Mouse (Mus musculus): ENCODE results near the gene Cyp4x1. TPM values are rescaled to one million over a fixed set of nuclear protein-coding genes. Genes with fewer than 3 reads are reported as not detected.

The Cyp4x1 gene
- polyA plus RNA-seq, 1 experiment from 2014 or later, result 0.10 TPM

DNA sequence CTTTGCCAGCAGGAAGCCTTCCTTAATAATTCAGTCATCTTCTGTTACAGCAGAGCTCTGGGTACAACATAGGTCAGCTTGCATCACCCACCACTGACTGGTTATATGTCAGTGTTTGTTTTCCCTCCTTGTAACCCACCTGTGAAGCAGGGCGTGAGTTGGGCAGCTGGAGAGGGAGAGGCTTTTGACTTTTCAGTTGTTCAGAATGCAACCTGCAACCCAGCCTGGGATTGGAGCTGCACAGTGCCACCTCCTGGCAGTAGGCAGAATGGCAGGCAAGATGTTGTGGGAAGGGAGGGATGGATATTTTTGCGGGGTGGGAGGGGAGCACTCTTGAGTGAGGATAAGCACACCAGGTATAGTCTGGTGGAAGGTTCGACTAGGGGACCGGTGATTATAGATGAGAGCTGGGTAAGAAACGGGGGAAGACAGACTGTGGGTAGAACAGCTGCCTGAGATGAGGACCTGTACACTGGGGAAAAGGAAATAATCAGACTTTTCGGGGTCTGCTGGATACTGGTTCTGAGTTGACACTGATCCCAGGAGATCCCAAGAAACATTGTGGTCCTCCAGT lies 48.5 kb downstream of the Cyp4x1 start:
- ATAC-seq (replicated peaks; ENCODE audit: insufficient number of reproducible peaks, low FRiP score, low TSS enrichment), result no peak
- H3K9me3 ChIP-seq (replicated peaks; ENCODE audit: control insufficient read depth, low read length), result no peaks in the 10 kb centered on the region
- H3K4me2 ChIP-seq, result no peak overlapping the region
- no peak overlapping the region for H3K9ac ChIP-seq (ENCODE audit: low read depth, low read length)
- H3K27ac ChIP-seq (ENCODE audit: low read depth, low read length), result no peak overlapping the region
- H3K4me1 ChIP-seq (ENCODE audit: control insufficient read depth, insufficient read depth, low read length), result peaks cover 4% of the 10 kb centered on the region
- 18% methylated on average over 6 of the region's 6 CpGs for WGBS (ENCODE audit: insufficient replicate concordance)
- H3K27me3 ChIP-seq (ENCODE audit: control insufficient read depth, insufficient read depth, low read length), result peaks cover 42% of the 10 kb centered on the region
- no peak overlapping the region for H3K4me3 ChIP-seq (ENCODE audit: low read depth, low read length)
- no peaks in the 10 kb centered on the region for H3K36me3 ChIP-seq (ENCODE audit: control insufficient read depth, insufficient read depth, low read length)

DNA sequence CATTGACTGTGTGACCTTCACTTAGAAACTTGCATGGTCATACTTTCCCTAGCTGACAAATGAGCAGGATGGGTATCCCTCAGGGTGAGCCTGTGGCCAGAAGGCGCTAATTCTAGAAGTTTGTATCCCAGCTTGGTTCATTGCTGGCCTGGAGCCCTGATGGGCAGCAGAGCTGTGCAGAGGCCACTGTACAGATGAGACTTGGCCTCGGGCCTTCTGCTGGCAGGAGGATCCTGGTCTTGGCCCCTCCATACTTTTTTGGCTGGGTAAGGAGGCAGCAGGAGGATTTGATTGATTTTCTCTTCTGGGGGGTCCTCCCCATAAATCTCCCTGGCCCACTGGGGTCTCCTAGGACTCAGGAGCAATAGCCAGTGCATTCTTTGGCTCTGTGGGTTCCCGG lies 51.0 kb downstream of the Cyp4x1 start:
- no peak overlapping the region for H3K4me2 ChIP-seq
- peaks cover 24% of the 10 kb centered on the region for H3K27me3 ChIP-seq (ENCODE audit: control insufficient read depth, insufficient read depth, low read length)
- no peaks in the 10 kb centered on the region for H3K36me3 ChIP-seq (ENCODE audit: control insufficient read depth, insufficient read depth, low read length)
- no peaks in the 10 kb centered on the region for H3K9me3 ChIP-seq (replicated peaks; ENCODE audit: control insufficient read depth, low read length)
- no peak overlapping the region for H3K9ac ChIP-seq (ENCODE audit: low read depth, low read length)
- 83% methylated on average over 3 of the region's 3 CpGs for WGBS (ENCODE audit: insufficient replicate concordance)
- no peak for ATAC-seq (replicated peaks; ENCODE audit: insufficient number of reproducible peaks, low FRiP score, low TSS enrichment)
- H3K4me1 ChIP-seq (ENCODE audit: control insufficient read depth, insufficient read depth, low read length), result peaks cover 14% of the 10 kb centered on the region
- no peak overlapping the region for H3K27ac ChIP-seq (ENCODE audit: low read depth, low read length)
- H3K4me3 ChIP-seq (ENCODE audit: low read depth, low read length), result no peak overlapping the region

DNA sequence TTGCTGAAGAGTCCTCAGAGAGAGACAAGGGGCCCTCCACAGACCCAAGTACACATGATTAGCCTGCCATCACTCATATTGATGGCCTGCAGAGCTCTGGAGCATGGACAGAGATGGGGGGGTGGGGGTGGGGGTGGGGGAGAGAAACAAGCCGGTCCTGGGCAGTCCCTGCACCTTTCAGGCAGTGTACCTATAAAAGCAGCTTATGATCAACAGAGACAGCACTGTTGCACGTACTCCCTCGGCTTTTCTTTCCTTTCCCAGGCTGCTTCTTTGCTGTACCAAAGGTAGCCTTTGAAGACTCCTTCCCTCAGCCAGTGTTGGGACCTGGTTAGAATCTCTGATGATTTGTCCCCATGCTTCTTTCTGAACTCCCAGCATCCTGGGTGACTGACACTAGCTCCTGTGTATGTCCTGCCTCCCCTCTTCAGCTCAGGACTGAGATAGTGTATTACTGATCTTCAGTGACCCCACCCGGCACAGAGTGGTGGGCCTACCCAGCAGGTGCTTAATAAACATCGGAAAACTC lies 54.2 kb downstream of the Cyp4x1 start:
- H3K4me1 ChIP-seq (ENCODE audit: control insufficient read depth, insufficient read depth, low read length), result peaks cover 16% of the 10 kb centered on the region
- no peak overlapping the region for H3K4me2 ChIP-seq
- H3K27ac ChIP-seq (ENCODE audit: low read depth, low read length), result no peak overlapping the region
- no peak overlapping the region for H3K9ac ChIP-seq (ENCODE audit: low read depth, low read length)
- H3K36me3 ChIP-seq (ENCODE audit: control insufficient read depth, insufficient read depth, low read length), result no peaks in the 10 kb centered on the region
- peaks cover 7% of the 10 kb centered on the region; the same call in 1 of the 2 replicates for H3K27me3 ChIP-seq (ENCODE audit: control insufficient read depth, insufficient read depth, low read length)
- 38% methylated on average over 5 of the region's 5 CpGs for WGBS (ENCODE audit: insufficient replicate concordance)
- no peaks in the 10 kb centered on the region for H3K9me3 ChIP-seq (replicated peaks; ENCODE audit: control insufficient read depth, low read length)
- no peak overlapping the region for H3K4me3 ChIP-seq (ENCODE audit: low read depth, low read length)
- no peak; the same call in 1 of the 2 replicates for ATAC-seq (replicated peaks; ENCODE audit: insufficient number of reproducible peaks, low FRiP score, low TSS enrichment)

DNA sequence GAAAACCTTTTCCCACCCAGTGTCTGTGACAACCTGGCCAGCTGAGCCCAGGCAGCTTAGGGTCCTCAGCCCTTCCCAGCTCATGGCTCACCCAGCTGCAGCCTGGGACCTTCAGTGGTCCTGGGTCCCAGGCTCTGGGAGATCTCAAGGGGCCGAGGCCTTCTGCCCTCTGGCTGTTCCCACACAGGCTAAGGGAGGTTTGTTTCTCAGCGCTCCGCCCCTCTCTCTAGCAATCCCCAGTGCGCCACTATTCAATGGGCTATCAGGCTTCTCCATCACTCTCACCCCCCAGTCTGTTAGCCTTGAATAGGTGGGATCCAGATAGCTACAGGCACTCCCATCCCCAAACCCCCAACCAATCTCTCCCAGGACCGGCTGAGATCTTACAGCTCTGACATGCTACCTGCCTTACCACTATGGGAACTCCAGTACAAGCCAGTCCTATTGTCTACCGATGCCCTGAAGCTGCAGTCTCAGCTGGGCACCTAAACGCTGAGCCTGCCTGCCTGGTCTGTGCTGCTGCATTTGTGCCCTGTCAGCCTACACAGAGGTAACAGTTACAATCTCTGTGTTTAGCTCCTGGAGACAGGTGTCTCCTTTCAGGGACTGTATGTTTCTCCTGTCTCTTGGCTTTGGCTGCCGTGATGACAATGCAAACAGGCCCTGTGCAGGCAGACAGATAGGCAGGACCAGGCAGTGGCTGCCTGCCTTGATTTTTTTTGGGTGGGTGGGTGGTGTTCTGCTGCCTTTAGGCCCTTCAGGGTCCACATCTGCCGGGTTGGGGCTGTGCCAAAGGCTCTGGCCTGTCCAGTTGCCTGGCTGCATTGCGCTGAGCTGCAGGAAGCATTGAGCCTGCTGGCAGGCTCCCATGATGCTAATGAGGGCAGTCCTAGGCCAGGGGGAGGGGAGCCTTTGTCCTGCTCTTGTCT lies 54.9 kb downstream of the Cyp4x1 start:
- Histone ChIP-seq H3K4me1 (ENCODE audit: control insufficient read depth, insufficient read depth, low read length) (peaks cover 16% of the 10 kb centered on the region), H3K4me2 (no peak overlapping the region), H3K36me3 (ENCODE audit: control insufficient read depth, insufficient read depth, low read length) (no peaks in the 10 kb centered on the region), H3K9ac (ENCODE audit: low read depth, low read length) (no peak overlapping the region), H3K4me3 (ENCODE audit: low read depth, low read length) (no peak overlapping the region), H3K27ac (ENCODE audit: low read depth, low read length) (no peak overlapping the region), H3K27me3 (ENCODE audit: control insufficient read depth, insufficient read depth, low read length) (peaks cover 4% of the 10 kb centered on the region; the same call in 1 of the 2 replicates), H3K9me3 (replicated peaks; ENCODE audit: control insufficient read depth, low read length) (no peaks in the 10 kb centered on the region)
- peak; percentile 55; the same call in 1 of the 2 replicates for ATAC-seq (replicated peaks; ENCODE audit: insufficient number of reproducible peaks, low FRiP score, low TSS enrichment)
- 27% methylated on average over 10 of the region's 10 CpGs for WGBS (ENCODE audit: insufficient replicate concordance)

DNA sequence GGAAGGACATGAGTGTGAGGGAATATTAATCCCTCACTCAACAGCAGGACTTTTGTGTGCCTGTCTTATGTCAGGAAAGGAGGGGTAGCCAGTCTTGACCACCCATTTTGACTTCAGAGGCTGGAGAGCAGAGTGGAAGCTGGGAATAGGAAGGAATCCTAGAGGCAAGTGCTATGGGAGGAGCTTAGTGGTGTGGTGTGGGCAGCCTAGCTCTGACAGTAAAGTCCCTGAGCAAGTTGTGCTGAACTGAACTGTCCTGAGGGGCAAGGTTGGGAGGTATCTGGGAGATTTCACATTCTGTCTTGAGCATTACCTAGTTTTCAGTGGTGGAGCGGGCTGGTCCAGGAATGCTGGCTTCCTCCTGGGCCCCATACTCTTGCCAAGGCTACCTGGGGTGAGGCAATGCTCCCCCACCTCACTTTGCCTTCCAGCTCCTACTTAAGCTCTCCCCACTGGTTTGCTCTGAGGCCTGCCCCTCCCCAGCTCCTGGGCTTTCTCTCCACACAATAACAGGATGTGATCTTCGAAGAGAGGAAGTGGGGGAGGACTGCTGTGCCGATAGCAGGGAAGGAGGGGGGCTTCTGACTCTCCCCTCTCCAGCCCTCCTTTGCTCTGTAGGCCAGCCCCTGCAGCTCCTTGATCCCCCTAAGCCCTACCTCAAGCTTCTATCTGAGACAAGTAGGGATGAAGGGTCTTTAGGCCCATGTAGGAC lies 58.7 kb downstream of the Cyp4x1 start:
- Histone ChIP-seq H3K27ac (ENCODE audit: low read depth, low read length) (peak overlapping the region; percentile 65), H3K9ac (ENCODE audit: low read depth, low read length) (no peak overlapping the region), H3K9me3 (replicated peaks; ENCODE audit: control insufficient read depth, low read length) (no peaks in the 10 kb centered on the region), H3K4me2 (no peak overlapping the region), H3K27me3 (ENCODE audit: control insufficient read depth, insufficient read depth, low read length) (0 out of 2 replicates have a peak, but pooled peaks cover 4% of the 10 kb centered on the region), H3K4me3 (ENCODE audit: low read depth, low read length) (no peak overlapping the region), H3K36me3 (ENCODE audit: control insufficient read depth, insufficient read depth, low read length) (no peaks in the 10 kb centered on the region), H3K4me1 (ENCODE audit: control insufficient read depth, insufficient read depth, low read length) (peaks cover 16% of the 10 kb centered on the region)
- WGBS (ENCODE audit: insufficient replicate concordance), result 41% methylated on average over 3 of the region's 3 CpGs
- ATAC-seq (replicated peaks; ENCODE audit: insufficient number of reproducible peaks, low FRiP score, low TSS enrichment), result peak; percentile 56

DNA sequence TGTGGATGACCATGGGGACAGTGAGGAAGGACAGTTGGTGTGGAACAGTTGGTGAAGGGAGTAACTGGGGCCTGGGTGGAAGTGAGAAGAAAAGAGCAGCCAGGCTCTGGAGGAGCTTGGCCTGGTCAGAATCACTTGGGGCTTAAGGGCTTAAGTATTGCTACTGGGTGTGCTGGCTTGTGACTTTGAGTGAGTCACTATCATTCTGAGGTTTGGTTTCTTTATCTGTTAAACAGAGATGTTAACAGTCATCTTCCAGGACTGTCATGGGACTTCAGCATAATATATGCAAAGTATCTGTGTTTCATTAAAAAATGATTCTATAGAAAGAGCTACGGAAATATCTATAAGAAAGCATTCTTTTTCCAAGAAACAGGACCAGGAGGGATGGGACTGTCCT lies 59.3 kb downstream of the Cyp4x1 start:
- H3K4me2 ChIP-seq, result no peak overlapping the region
- H3K36me3 ChIP-seq (ENCODE audit: control insufficient read depth, insufficient read depth, low read length), result no peaks in the 10 kb centered on the region
- WGBS (ENCODE audit: insufficient replicate concordance), result 73% methylated on average over 1 of the region's 1 CpGs
- H3K27ac ChIP-seq (ENCODE audit: low read depth, low read length), result peak overlapping the region; percentile 65
- H3K9ac ChIP-seq (ENCODE audit: low read depth, low read length), result no peak overlapping the region
- H3K4me1 ChIP-seq (ENCODE audit: control insufficient read depth, insufficient read depth, low read length), result peaks cover 13% of the 10 kb centered on the region
- no peak overlapping the region for H3K4me3 ChIP-seq (ENCODE audit: low read depth, low read length)
- H3K9me3 ChIP-seq (replicated peaks; ENCODE audit: control insufficient read depth, low read length), result no peaks in the 10 kb centered on the region
- H3K27me3 ChIP-seq (ENCODE audit: control insufficient read depth, insufficient read depth, low read length), result 0 out of 2 replicates have a peak, but pooled peaks cover 4% of the 10 kb centered on the region
- ATAC-seq (replicated peaks; ENCODE audit: insufficient number of reproducible peaks, low FRiP score, low TSS enrichment), result no peak

GRCm38 (mm10) chr4:115071668-115072067 lies 62.4 kb downstream of the Cyp4x1 start:
- H3K9me3 ChIP-seq (replicated peaks; ENCODE audit: control insufficient read depth, low read length), result no peaks in the 10 kb centered on the region
- 0 out of 2 replicates have a peak, but pooled peaks have one; percentile 12 for ATAC-seq (replicated peaks; ENCODE audit: insufficient number of reproducible peaks, low FRiP score, low TSS enrichment)
- H3K27ac ChIP-seq (ENCODE audit: low read depth, low read length), result no peak overlapping the region
- no peak overlapping the region for H3K4me2 ChIP-seq
- H3K4me1 ChIP-seq (ENCODE audit: control insufficient read depth, insufficient read depth, low read length), result 0 out of 2 replicates have a peak, but pooled peaks cover 2% of the 10 kb centered on the region
- no peak overlapping the region for H3K9ac ChIP-seq (ENCODE audit: low read depth, low read length)
- 19% methylated on average over 1 of the region's 1 CpGs for whole genome bisulfite sequencing (ENCODE audit: insufficient replicate concordance)
- H3K4me3 ChIP-seq (ENCODE audit: low read depth, low read length), result no peak overlapping the region
- H3K27me3 ChIP-seq (ENCODE audit: control insufficient read depth, insufficient read depth, low read length), result peaks cover 18% of the 10 kb centered on the region
- H3K36me3 ChIP-seq (ENCODE audit: control insufficient read depth, insufficient read depth, low read length), result no peaks in the 10 kb centered on the region

DNA sequence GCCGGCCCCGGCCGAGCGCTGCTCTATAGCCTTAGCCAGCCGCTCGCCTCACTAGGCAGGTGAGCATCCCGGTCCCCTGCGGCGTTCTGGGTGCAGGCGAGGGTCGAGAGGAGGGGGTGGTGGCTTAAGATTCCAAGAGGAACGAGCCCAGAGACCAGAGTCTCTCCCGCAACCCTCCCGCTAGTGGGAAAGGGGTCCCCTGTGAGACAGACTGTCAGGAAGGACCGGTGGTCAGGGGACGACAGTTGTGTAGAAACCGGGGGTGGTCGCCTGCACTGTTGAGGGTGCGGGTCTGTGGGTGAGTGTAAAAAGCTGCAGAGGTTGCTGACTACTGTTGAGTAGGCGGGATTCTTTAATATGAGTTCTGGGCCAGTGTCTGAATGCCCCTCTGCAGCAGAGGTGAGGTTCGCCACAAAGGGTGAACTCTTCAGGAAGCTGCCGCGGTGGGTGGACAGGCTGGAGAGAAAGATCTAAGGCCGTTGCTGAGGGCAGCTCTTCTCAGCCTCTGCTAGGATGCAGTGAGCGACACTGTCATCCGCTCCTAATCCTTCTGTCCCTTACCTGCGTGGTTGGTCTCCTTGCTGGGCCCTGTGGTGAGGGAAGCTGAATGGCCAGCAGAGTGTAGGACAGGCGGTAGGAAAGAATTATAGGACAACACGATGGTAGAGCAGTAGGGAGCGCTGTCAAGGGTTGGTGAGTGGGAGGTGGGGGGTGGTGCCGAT lies 70.4 kb downstream of the Cyp4x1 start:
- 2% methylated on average over 30 of the region's 31 CpGs for WGBS (ENCODE audit: insufficient replicate concordance)
- Histone ChIP-seq H3K9ac (ENCODE audit: low read depth, low read length) (peak overlapping the region; percentile 75), H3K27ac (ENCODE audit: low read depth, low read length) (no peak overlapping the region), H3K4me3 (ENCODE audit: low read depth, low read length) (peak overlapping the region; percentile 63), H3K9me3 (replicated peaks; ENCODE audit: control insufficient read depth, low read length) (no peaks in the 10 kb centered on the region), H3K27me3 (ENCODE audit: control insufficient read depth, insufficient read depth, low read length) (peaks cover 82% of the 10 kb centered on the region), H3K4me1 (ENCODE audit: control insufficient read depth, insufficient read depth, low read length) (peaks cover 9% of the 10 kb centered on the region; the same call in 1 of the 2 replicates), H3K4me2 (peak overlapping the region; percentile 98), H3K36me3 (ENCODE audit: control insufficient read depth, insufficient read depth, low read length) (no peaks in the 10 kb centered on the region)
- ATAC-seq (replicated peaks; ENCODE audit: insufficient number of reproducible peaks, low FRiP score, low TSS enrichment), result no peak
